Mouse (Mus musculus): ENCODE measurements around the gene Ly86. TPM values are rescaled to one million over a fixed set of nuclear protein-coding genes. Genes with fewer than 3 reads are reported as not detected.

The Ly86 gene
- polyA plus RNA-seq, 1 experiment from 2014 or later = 3.1 TPM

DNA sequence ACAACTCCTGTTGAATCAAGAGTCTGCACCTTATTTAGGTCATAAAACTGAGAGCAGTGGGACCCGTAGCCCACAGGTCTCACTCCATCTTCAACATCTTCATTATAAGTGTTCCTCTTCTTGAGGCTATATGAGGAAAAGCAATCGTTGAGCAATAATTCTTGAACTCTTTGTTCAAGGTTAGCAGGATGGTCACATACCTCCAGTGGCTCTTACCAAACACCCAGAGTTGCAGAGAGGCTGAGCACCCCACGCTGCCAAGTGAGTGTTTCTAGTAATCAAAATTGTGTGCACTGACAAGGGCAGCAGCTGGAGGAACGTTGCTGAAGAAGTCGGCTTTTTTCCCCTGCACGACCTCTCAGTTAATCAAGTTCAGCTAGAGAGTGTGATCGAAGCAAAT, 7.1 kb upstream of the Ly86 start:
- H3K4me1 ChIP-seq (ENCODE audit: control insufficient read depth, insufficient read depth, low read length) = no peaks in the 10 kb centered on the region
- H3K27ac ChIP-seq (replicated peaks; ENCODE audit: low read depth, low read length) = no peak overlapping the region
- WGBS = 83% methylated on average over 7 of the region's 7 CpGs
- H3K27me3 ChIP-seq (ENCODE audit: control insufficient read depth, insufficient read depth, low read length) = no peaks in the 10 kb centered on the region
- no peak overlapping the region for H3K4me2 ChIP-seq (ENCODE audit: low read depth, severe bottlenecking)
- ATAC-seq (ENCODE audit: insufficient number of reproducible peaks, low FRiP score, low TSS enrichment, low read depth) (no peak), DNase-seq (ENCODE audit: low spot score) (no peak)
- no peaks in the 10 kb centered on the region for H3K9me3 ChIP-seq (ENCODE audit: control insufficient read depth, low read length)
- H3K4me3 ChIP-seq (ENCODE audit: low read depth, low read length) = no peak overlapping the region
- H3K9ac ChIP-seq (ENCODE audit: low read length) = no peak overlapping the region
- no peaks in the 10 kb centered on the region for H3K36me3 ChIP-seq (ENCODE audit: control insufficient read depth, insufficient read depth, low read length)

GRCm38 (mm10) chr13:37342804-37343203, 2.2 kb upstream of the Ly86 start:
- Histone ChIP-seq H3K27me3 (ENCODE audit: control insufficient read depth, insufficient read depth, low read length) (no peaks in the 10 kb centered on the region), H3K4me3 (ENCODE audit: low read depth, low read length) (no peak overlapping the region), H3K9ac (ENCODE audit: low read length) (no peak overlapping the region), H3K9me3 (ENCODE audit: control insufficient read depth, low read length) (no peaks in the 10 kb centered on the region), H3K36me3 (ENCODE audit: control insufficient read depth, insufficient read depth, low read length) (no peaks in the 10 kb centered on the region), H3K4me1 (ENCODE audit: control insufficient read depth, insufficient read depth, low read length) (peaks cover 3% of the 10 kb centered on the region; the same call in 1 of the 2 replicates), H3K4me2 (ENCODE audit: low read depth, severe bottlenecking) (no peak overlapping the region), H3K27ac (replicated peaks; ENCODE audit: low read depth, low read length) (no peak overlapping the region)
- ATAC-seq (ENCODE audit: insufficient number of reproducible peaks, low FRiP score, low TSS enrichment, low read depth) (no peak), DNase-seq (ENCODE audit: low spot score) (no peak)
- WGBS = 93% methylated on average over 1 of the region's 1 CpGs

DNA sequence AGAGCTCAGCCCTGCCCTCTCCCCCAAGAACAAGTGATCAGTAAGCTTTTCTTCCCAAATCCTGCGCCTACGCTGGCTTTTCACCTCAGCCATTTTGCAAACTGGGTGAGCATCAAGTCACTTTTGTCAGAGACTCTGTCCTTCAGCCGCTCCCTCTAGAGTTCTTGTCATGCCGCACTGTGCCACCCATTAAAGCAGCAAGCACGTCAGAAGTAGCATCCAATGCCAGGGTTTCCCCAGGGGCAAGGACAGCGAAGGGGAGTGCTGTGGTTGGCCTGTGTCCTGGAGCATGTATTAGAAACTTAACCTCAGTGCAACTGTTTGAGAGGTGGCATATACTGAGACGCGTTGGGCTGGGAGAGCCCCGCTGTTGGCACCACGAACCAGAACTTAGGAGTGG, 815 bp downstream of the Ly86 start:
- Histone ChIP-seq H3K4me3 (ENCODE audit: low read depth, low read length) (no peak overlapping the region), H3K36me3 (ENCODE audit: control insufficient read depth, insufficient read depth, low read length) (no peaks in the 10 kb centered on the region), H3K4me1 (ENCODE audit: control insufficient read depth, insufficient read depth, low read length) (peaks cover 3% of the 10 kb centered on the region; the same call in 1 of the 2 replicates), H3K9me3 (ENCODE audit: control insufficient read depth, low read length) (no peaks in the 10 kb centered on the region), H3K27ac (replicated peaks; ENCODE audit: low read depth, low read length) (no peak overlapping the region), H3K27me3 (ENCODE audit: control insufficient read depth, insufficient read depth, low read length) (no peaks in the 10 kb centered on the region), H3K4me2 (ENCODE audit: low read depth, severe bottlenecking) (no peak overlapping the region), H3K9ac (ENCODE audit: low read length) (no peak overlapping the region)
- ATAC-seq (ENCODE audit: insufficient number of reproducible peaks, low FRiP score, low TSS enrichment, low read depth) (no peak), DNase-seq (ENCODE audit: low spot score) (no peak)
- WGBS = 89% methylated on average over 10 of the region's 10 CpGs

GRCm38 (mm10) chr13:37347871-37348595, 3.0 kb downstream of the Ly86 start:
- no peak overlapping the region for H3K9ac ChIP-seq (ENCODE audit: low read length)
- no peak overlapping the region for H3K27ac ChIP-seq (replicated peaks; ENCODE audit: low read depth, low read length)
- H3K36me3 ChIP-seq (ENCODE audit: control insufficient read depth, insufficient read depth, low read length) = no peaks in the 10 kb centered on the region
- DNase-seq (ENCODE audit: low spot score) (no peak), ATAC-seq (ENCODE audit: insufficient number of reproducible peaks, low FRiP score, low TSS enrichment, low read depth) (no peak)
- peaks cover 3% of the 10 kb centered on the region; the same call in 1 of the 2 replicates for H3K4me1 ChIP-seq (ENCODE audit: control insufficient read depth, insufficient read depth, low read length)
- WGBS = 86% methylated on average over 8 of the region's 8 CpGs
- no peak overlapping the region for H3K4me3 ChIP-seq (ENCODE audit: low read depth, low read length)
- H3K9me3 ChIP-seq (ENCODE audit: control insufficient read depth, low read length) = no peaks in the 10 kb centered on the region
- H3K4me2 ChIP-seq (ENCODE audit: low read depth, severe bottlenecking) = no peak overlapping the region
- no peaks in the 10 kb centered on the region for H3K27me3 ChIP-seq (ENCODE audit: control insufficient read depth, insufficient read depth, low read length)

DNA sequence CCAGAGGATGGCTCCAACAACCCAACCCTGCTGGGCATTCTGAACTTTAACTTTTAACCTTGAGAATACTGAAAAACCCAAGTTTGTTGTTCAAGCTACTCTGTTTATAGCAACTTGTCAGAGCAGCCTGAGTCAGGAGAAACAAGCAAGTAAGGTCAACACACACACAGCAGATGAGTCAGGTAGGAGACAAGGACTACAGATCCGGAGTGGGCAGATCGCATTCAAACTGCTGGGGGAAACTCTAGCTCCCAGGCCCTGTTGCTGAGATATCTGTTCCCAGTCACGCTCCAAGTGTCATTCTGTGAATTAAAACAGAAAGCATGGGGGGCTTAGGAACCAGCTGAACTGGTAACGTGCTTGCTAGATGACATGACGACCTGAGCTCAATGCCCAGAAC, 4.0 kb downstream of the Ly86 start:
- no peak for DNase-seq (ENCODE audit: low spot score)
- Histone ChIP-seq H3K36me3 (ENCODE audit: control insufficient read depth, insufficient read depth, low read length) (no peaks in the 10 kb centered on the region), H3K27ac (replicated peaks; ENCODE audit: low read depth, low read length) (no peak overlapping the region), H3K9me3 (ENCODE audit: control insufficient read depth, low read length) (no peaks in the 10 kb centered on the region), H3K27me3 (ENCODE audit: control insufficient read depth, insufficient read depth, low read length) (no peaks in the 10 kb centered on the region), H3K4me2 (ENCODE audit: low read depth, severe bottlenecking) (no peak overlapping the region), H3K4me3 (ENCODE audit: low read depth, low read length) (no peak overlapping the region), H3K9ac (ENCODE audit: low read length) (no peak overlapping the region), H3K4me1 (ENCODE audit: control insufficient read depth, insufficient read depth, low read length) (peaks cover 3% of the 10 kb centered on the region; the same call in 1 of the 2 replicates)
- 88% methylated on average over 5 of the region's 5 CpGs for WGBS
- no peak for ATAC-seq (ENCODE audit: insufficient number of reproducible peaks, low FRiP score, low TSS enrichment, low read depth)

DNA sequence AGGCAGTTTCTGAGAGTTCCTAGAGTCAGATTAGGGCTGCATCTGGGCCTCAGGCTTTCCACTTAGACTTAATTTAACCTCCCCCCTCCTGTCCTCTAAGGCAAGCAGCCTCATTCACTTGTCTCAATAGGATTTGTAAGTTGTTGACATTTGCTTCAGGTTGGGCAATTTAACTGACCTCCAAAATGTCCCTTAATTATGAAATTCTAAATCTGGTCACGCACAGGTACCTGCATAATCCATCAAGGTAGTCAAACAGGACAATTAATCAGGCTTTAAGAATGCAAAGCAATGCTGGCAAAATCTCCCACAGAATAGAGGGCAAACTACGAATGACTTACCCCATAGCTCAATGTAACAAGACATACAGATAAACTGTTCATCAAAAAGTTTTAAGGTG, 8.0 kb downstream of the Ly86 start:
- no peak for DNase-seq (ENCODE audit: low spot score)
- no peak overlapping the region for H3K27ac ChIP-seq (replicated peaks; ENCODE audit: low read depth, low read length)
- WGBS = 81% methylated on average over 2 of the region's 2 CpGs
- no peak overlapping the region for H3K4me2 ChIP-seq (ENCODE audit: low read depth, severe bottlenecking)
- no peak overlapping the region for H3K4me3 ChIP-seq (ENCODE audit: low read depth, low read length)
- no peak for ATAC-seq (ENCODE audit: insufficient number of reproducible peaks, low FRiP score, low TSS enrichment, low read depth)
- no peaks in the 10 kb centered on the region for H3K27me3 ChIP-seq (ENCODE audit: control insufficient read depth, insufficient read depth, low read length)
- H3K9me3 ChIP-seq (ENCODE audit: control insufficient read depth, low read length) = no peaks in the 10 kb centered on the region
- H3K4me1 ChIP-seq (ENCODE audit: control insufficient read depth, insufficient read depth, low read length) = no peaks in the 10 kb centered on the region
- no peak overlapping the region for H3K9ac ChIP-seq (ENCODE audit: low read length)
- H3K36me3 ChIP-seq (ENCODE audit: control insufficient read depth, insufficient read depth, low read length) = no peaks in the 10 kb centered on the region

DNA sequence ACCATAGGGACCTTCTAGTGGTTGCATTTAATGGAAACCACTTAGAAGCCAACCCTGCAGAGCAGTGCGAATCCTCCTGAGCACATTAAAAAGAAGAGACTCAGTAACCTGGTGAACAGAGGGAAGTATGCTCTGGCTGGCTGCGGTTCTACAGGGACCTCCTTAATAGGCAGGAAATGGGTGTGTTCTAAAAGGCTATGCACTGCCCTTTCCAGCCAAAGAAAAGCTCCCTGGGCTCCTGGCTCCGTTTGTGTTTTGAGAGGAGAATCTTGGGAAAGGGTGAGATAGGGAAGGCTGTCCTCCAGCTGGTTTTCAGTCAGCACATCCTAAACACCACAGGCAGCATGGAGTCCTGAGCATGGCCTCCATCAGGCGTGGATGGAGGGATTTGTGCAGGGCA, 8.9 kb downstream of the Ly86 start:
- no peaks in the 10 kb centered on the region for H3K4me1 ChIP-seq (ENCODE audit: control insufficient read depth, insufficient read depth, low read length)
- H3K27ac ChIP-seq (replicated peaks; ENCODE audit: low read depth, low read length) = no peak overlapping the region
- no peaks in the 10 kb centered on the region for H3K9me3 ChIP-seq (ENCODE audit: control insufficient read depth, low read length)
- DNase-seq (ENCODE audit: low spot score) = no peak
- H3K27me3 ChIP-seq (ENCODE audit: control insufficient read depth, insufficient read depth, low read length) = no peaks in the 10 kb centered on the region
- H3K36me3 ChIP-seq (ENCODE audit: control insufficient read depth, insufficient read depth, low read length) = no peaks in the 10 kb centered on the region
- no peak for ATAC-seq (ENCODE audit: insufficient number of reproducible peaks, low FRiP score, low TSS enrichment, low read depth)
- H3K4me3 ChIP-seq (ENCODE audit: low read depth, low read length) = no peak overlapping the region
- 56% methylated on average over 4 of the region's 4 CpGs for WGBS
- H3K4me2 ChIP-seq (ENCODE audit: low read depth, severe bottlenecking) = no peak overlapping the region
- no peak overlapping the region for H3K9ac ChIP-seq (ENCODE audit: low read length)

DNA sequence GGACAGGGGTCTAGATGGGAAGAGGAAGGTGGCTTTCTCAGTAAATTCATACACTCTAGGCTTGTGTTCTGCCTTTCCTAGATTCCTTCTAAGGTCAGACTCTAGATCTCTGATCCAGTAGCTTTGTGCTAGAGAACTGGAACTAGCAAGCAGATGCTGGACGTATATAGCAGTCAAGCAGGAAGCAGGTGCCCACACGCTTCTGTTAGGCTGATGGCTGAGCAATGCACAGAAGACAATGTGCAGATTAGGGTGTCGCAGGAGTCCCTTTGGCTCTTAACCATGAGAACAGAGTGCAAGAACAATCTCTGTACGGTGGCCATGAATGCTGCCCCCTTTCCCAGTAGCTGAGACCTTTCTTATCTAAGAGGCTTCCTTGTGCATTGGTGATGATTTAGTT, 9.4 kb downstream of the Ly86 start:
- 91% methylated on average over 4 of the region's 4 CpGs for WGBS
- H3K4me2 ChIP-seq (ENCODE audit: low read depth, severe bottlenecking) = no peak overlapping the region
- ATAC-seq (ENCODE audit: insufficient number of reproducible peaks, low FRiP score, low TSS enrichment, low read depth) (no peak), DNase-seq (ENCODE audit: low spot score) (no peak)
- H3K4me1 ChIP-seq (ENCODE audit: control insufficient read depth, insufficient read depth, low read length) = no peaks in the 10 kb centered on the region
- no peaks in the 10 kb centered on the region for H3K36me3 ChIP-seq (ENCODE audit: control insufficient read depth, insufficient read depth, low read length)
- no peak overlapping the region for H3K9ac ChIP-seq (ENCODE audit: low read length)
- H3K9me3 ChIP-seq (ENCODE audit: control insufficient read depth, low read length) = no peaks in the 10 kb centered on the region
- H3K27me3 ChIP-seq (ENCODE audit: control insufficient read depth, insufficient read depth, low read length) = no peaks in the 10 kb centered on the region
- H3K4me3 ChIP-seq (ENCODE audit: low read depth, low read length) = no peak overlapping the region
- H3K27ac ChIP-seq (replicated peaks; ENCODE audit: low read depth, low read length) = no peak overlapping the region
